Mouse (Mus musculus): Measurements from ENCODE around the gene Tapbpl.
A peak's percentile ranks its signal among the peaks of the same experiment; 100 is the strongest.

DNA sequence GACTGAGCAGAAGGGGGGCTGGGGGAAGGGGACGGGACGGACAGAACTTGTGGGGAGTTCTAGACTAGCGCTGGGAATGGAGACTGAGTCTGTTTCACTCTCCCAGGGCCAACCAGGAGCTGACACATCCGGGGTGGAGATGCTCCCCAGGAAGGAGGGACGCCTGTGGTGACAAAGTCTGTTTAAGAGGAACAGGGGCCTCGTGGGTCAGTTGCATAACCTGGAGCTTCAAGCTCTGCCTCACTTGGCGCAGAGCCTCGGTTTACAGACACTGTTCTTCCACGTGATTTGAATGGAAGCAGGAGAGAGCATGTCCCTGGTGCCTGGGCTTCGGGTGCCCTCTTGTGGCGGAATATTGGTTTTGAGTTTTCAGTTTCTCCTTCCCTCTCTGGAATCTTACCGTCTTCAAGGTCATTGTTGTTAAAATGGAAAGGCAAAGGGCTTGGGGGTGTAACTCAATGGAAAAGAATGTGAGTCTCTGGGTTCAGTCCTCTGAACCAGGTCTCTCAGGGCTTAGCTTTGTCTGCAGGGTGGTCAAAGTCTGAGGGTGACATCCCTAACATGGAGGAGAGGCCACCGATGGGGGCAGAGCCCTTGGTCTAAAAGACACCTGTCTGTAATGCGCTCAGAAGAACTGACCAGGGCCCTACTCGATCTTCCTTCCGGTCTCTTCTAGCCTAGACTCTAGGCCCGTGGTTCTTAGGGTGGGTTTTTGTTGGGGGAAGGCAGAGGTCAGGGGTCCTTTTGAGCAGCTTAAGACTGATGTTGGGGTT, 40.0 kb upstream of the Tapbpl start:
- TF ChIP-seq CTCF (IDR thresholded peaks at IDR 0.05; ENCODE audit: extremely low read depth, insufficient read length, insufficient replicate concordance, low read depth, low read length) (peak; percentile 94), POLR2A (IDR thresholded peaks at IDR 0.05; ENCODE audit: low read depth, low read length) (peak; percentile 24; the same call in 1 of the 2 replicates)
